Comparison of ENCODE assay signal across 8 mouse cellular contexts in the genomic region with DNA sequence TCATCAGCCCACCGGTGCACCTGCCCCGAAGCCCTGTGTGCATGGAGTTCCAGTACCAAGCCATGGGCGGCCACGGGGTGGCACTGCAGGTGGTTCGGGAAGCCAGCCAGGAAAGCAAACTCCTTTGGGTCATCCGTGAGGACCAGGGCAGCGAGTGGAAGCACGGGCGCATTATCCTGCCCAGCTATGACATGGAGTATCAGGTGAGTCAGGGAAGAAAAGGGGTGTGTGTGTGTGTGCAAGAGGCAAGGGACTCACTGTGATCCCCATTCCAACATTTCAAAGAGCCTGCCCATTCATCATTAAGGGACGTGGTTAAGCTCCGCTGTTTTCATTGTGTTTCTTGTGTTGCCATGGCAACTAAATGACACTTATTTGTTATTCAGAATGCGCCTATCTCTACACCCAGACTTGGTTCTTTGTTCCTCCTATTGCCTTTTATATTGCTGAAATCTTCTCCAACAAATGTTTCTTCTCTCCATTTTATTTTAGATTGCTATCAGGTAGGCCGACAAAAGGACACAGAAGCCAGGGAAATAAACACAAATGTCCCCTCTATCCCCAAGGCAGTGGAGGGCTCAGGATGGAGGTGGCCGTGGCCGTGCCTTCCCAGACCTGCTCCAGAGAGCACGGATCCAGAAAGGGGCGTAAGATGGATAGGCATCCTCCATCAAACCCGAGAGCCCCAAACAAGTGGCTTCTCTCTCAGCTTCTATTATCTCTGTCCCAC.
A peak's percentile ranks its signal among the peaks of the same experiment; 100 is the strongest.
DNase-seq lines count a peak whose midpoint lies in the region; ATAC-seq and TF ChIP-seq lines count a peak whose summit lies in the region.

No protein-coding gene starts in this region.

- TF ChIP-seq POLR2A in heart, adult 2 months (IDR thresholded peaks at IDR 0.05; ENCODE audit: insufficient read depth, low read depth, low read length) = no peak

- no peaks in the 10 kb centered on the region for H3K9me3 ChIP-seq in E14TG2a.4 (ENCODE audit: low read length)
- H3K9me3 ChIP-seq in hindbrain, embryonic 14.5 days (ENCODE audit: control insufficient read depth, low read length) = no peaks in the 10 kb centered on the region

- H3K27ac ChIP-seq in heart, adult 2 months = no peak overlapping the region
- H3K27ac ChIP-seq in hindbrain, embryonic 14.5 days = peak overlapping the region; percentile 56

- 0 out of 2 replicates have a peak, but pooled peaks have one; percentile 53 for ATAC-seq in hindbrain, embryonic 14.5 days (ENCODE audit: low FRiP score)

- TF ChIP-seq EP300 in heart, adult 2 months (IDR thresholded peaks at IDR 0.05; ENCODE audit: insufficient read depth, low read depth, low read length) = no peak

- H3K79me2 ChIP-seq in heart, adult 2 months (replicated peaks; ENCODE audit: control insufficient read depth, insufficient read depth, low read length) = no peaks in the 10 kb centered on the region

- H3K4me2 ChIP-seq in hindbrain, embryonic 14.5 days (replicated peaks) = no peak overlapping the region; the same call in 1 of the 2 replicates

- DNase-seq in heart, adult 2 months = no peak
- no peak for DNase-seq in heart, adult 18-20 months
- DNase-seq in cerebellum, adult 11-12 months = peak; percentile 66
- DNase-seq in hindbrain, embryonic 14.5 days (ENCODE audit: low spot score) = peak; percentile 65
- DNase-seq in frontal cortex, postnatal 36 days (ENCODE audit: low spot score in 2 of 2) = no peak
- DNase-seq in frontal cortex, postnatal 10 days (ENCODE audit: low spot score in 2 of 2) = no peak
- DNase-seq in natural killer cell, adult 2 months (ENCODE audit: low spot score in 2 of 2) = no peak

- H3K4me1 ChIP-seq in heart, adult 2 months (ENCODE audit: control insufficient read depth, insufficient read depth, low read length) = peaks cover 2% of the 10 kb centered on the region
- H3K4me1 ChIP-seq in E14TG2a.4 (replicated peaks; ENCODE audit: low read depth, low read length) = peaks cover 86% of the 10 kb centered on the region
- peaks cover 22% of the 10 kb centered on the region for H3K4me1 ChIP-seq in hindbrain, embryonic 14.5 days (replicated peaks; ENCODE audit: control insufficient read depth, insufficient read depth, low read length)

- 79% methylated on average over 18 of the region's 18 CpGs for WGBS in heart, adult 2 months
- WGBS in hindbrain, embryonic 14.5 days = 49% methylated on average over 18 of the region's 18 CpGs

- H3K36me3 ChIP-seq in heart, adult 2 months (ENCODE audit: control insufficient read depth, insufficient read depth, low read length) = no peaks in the 10 kb centered on the region
- H3K36me3 ChIP-seq in E14TG2a.4 (ENCODE audit: insufficient read depth, low read length) = peaks cover 80% of the 10 kb centered on the region
- peaks cover 50% of the 10 kb centered on the region for H3K36me3 ChIP-seq in hindbrain, embryonic 14.5 days (replicated peaks; ENCODE audit: control insufficient read depth, insufficient read depth)

- no peaks in the 10 kb centered on the region for H3K27me3 ChIP-seq in heart, adult 2 months (ENCODE audit: control insufficient read depth, insufficient read depth, low read length)
- no peaks in the 10 kb centered on the region for H3K27me3 ChIP-seq in E14TG2a.4 (ENCODE audit: insufficient read depth, low read length)
- no peaks in the 10 kb centered on the region for H3K27me3 ChIP-seq in hindbrain, embryonic 14.5 days (ENCODE audit: control insufficient read depth, insufficient read depth, low read length)

- no peak overlapping the region for H3K9ac ChIP-seq in heart, adult 2 months (ENCODE audit: low read depth, low read length)
- 0 out of 2 replicates have a peak overlapping the region, but pooled peaks have one; percentile 5 for H3K9ac ChIP-seq in hindbrain, embryonic 14.5 days

- intact Hi-C loops in heart, adult 2 months (cut with DNase I) = no loop called here

- TF ChIP-seq CTCF in heart, adult 2 months (IDR thresholded peaks at IDR 0.05) = peak; percentile 25; the same call in 1 of the 2 replicates
- TF ChIP-seq CTCF in E14TG2a.4 (conservative IDR thresholded peaks at IDR 0.05; ENCODE audit: low read length) = no peak

- H3K4me3 ChIP-seq in heart, adult 2 months = no peak overlapping the region
- H3K4me3 ChIP-seq in E14TG2a.4 (replicated peaks; ENCODE audit: low read length) = peak overlapping the region; percentile 56
- H3K4me3 ChIP-seq in hindbrain, embryonic 14.5 days (replicated peaks; ENCODE audit: low read length) = no peak overlapping the region

Comparison
In these comparisons a context has a peak if more than half of its experiments do, and no peak if none do; other contexts are left out.
1. DNase-seq: peak in cerebellum, adult 11-12 months (single experiment) and hindbrain, embryonic 14.5 days (single experiment); none in heart, adult 2 months (0 of 2), heart, adult 18-20 months (0 of 2), frontal cortex, postnatal 36 days (0 of 2), frontal cortex, postnatal 10 days (0 of 2) and natural killer cell, adult 2 months (0 of 2).